In genomic region chr1:13865713-13866112, GRCm38 (mm10) we compare ENCODE assay signal across 21 mouse cellular contexts.
"Had no signal": no experiment of that assay in that cellular context is flagged by ENCODE, and none has a peak within 500 bp of the region (broad histone marks: within the 10 kb centered on the region; RNA-seq: fewer than 3 reads in every experiment).

No protein-coding gene starts in this region.

- ATAC-seq: forebrain, embryonic 13.5 days; forebrain, embryonic 14.5 days; forebrain, embryonic 15.5 days; forebrain, embryonic 16.5 days; forebrain, postnatal 0 days had no signal

- DNase-seq: cerebellum, adult 2 months; cerebellum, adult 8-10 months; cerebellum, adult 9-10 months; cerebellum, adult 9-11 months; cerebellum, postnatal 10 days; cerebellum, postnatal 14 days; cerebellum, postnatal 25 days; embryo, embryonic 11 days; forebrain, postnatal 0 days; gastrocnemius, adult 2 months; gastrocnemius, postnatal 10 days; gastrocnemius, postnatal 14 days; gastrocnemius, postnatal 25 days; gastrocnemius, postnatal 36 days; heart, adult 11 months; heart, adult 18-20 months; heart, adult 2 months had no signal
